Mouse (Mus musculus): ENCODE measurements around the gene Gm14862. TPM values are rescaled to one million over a fixed set of nuclear protein-coding genes. Genes with fewer than 3 reads are reported as not detected.
A peak's percentile ranks its signal among the peaks of the same experiment; 100 is the strongest.

Gene Gm14862
- total and polyA plus RNA-seq, 3 experiments, result not detected

- H3K79me2 ChIP-seq (replicated peaks; ENCODE audit: control insufficient read depth, extremely low read depth, insufficient read depth, poor library complexity, severe bottlenecking), result no peaks in the 10 kb centered on the region
- dilution Hi-C loops (cut with MboI; ENCODE audit: extremely low pct_ligation_motif_present, extremely low pct_unique_long_range_greater_than_20kb, low sequenced_read_pairs), result no loop called here
- no peak for DNase-seq (ENCODE audit: extremely low read depth)
- TF ChIP-seq SIN3A (IDR thresholded peaks at IDR 0.05; ENCODE audit: low read length) (no peak), MEF2A (IDR thresholded peaks at IDR 0.05; ENCODE audit: borderline replicate concordance, low read depth, low read length) (no peak), USF1 (IDR thresholded peaks at IDR 0.05; ENCODE audit: low read depth, low read length) (no peak), POLR2AphosphoS2 (IDR thresholded peaks at IDR 0.05; ENCODE audit: low read depth, low read length) (no peak), NRF1 (IDR thresholded peaks at IDR 0.05; ENCODE audit: low read depth, low read length) (peak; percentile 80), JUN (IDR thresholded peaks at IDR 0.05; ENCODE audit: insufficient read depth, low read depth, low read length) (no peak), MYC (IDR thresholded peaks at IDR 0.05; ENCODE audit: low read depth, low read length) (no peak), POLR2A (IDR thresholded peaks at IDR 0.05; ENCODE audit: low read depth, low read length) (0 out of 2 replicates have a peak, but pooled peaks have one; percentile 30), JUND (conservative IDR thresholded peaks at IDR 0.05; ENCODE audit: low read depth, low read length) (no peak), MAFK (IDR thresholded peaks at IDR 0.05; ENCODE audit: insufficient replicate concordance, low read length) (no peak), IRF4 (IDR thresholded peaks at IDR 0.05; ENCODE audit: low read depth, low read length) (no peak), CTCF (conservative IDR thresholded peaks at IDR 0.05 in 1 of 2, IDR thresholded peaks at IDR 0.05 in 1 of 2; ENCODE audit: low read depth in 2 of 2, low read length in 2 of 2) (no peak), PAX5 (IDR thresholded peaks at IDR 0.05; ENCODE audit: low read length) (no peak), RCOR1 (conservative IDR thresholded peaks at IDR 0.05; ENCODE audit: low read depth, low read length) (no peak), TBP (conservative IDR thresholded peaks at IDR 0.05; ENCODE audit: low read depth, low read length) (no peak), UBTF (IDR thresholded peaks at IDR 0.05; ENCODE audit: low read depth, low read length) (no peak), TCF12 (IDR thresholded peaks at IDR 0.05; ENCODE audit: low read depth, low read length) (peak; percentile 19; the same call in 1 of the 2 replicates), SMC3 (IDR thresholded peaks at IDR 0.05; ENCODE audit: low read depth, low read length) (no peak), EP300 (IDR thresholded peaks at IDR 0.05; ENCODE audit: low read length) (no peak)
- in situ Hi-C loops (cut with MboI; ENCODE audit: low pct_ligation_motif_present, low pct_unique_long_range_greater_than_20kb, low sequenced_read_pairs), result no loop called here
- H3K4me3 ChIP-seq (replicated peaks in 1 of 3; ENCODE audit: low read depth in 2 of 3, low read length in 2 of 3, poor library complexity in 1 of 3), result peak within 1 kb of the TSS in 2 of 3 experiments; percentile 36 to 73
- 0 out of 2 replicates have a peak within 1 kb of the TSS, but pooled peaks have one; percentile 11 for H3K27ac ChIP-seq (ENCODE audit: insufficient read depth, low read depth)
- H3K4me1 ChIP-seq (ENCODE audit: control insufficient read depth in 1 of 2, insufficient read depth in 2 of 2), result no peaks in the 10 kb centered on the region
- peak within 1 kb of the TSS; percentile 63 for H3K9ac ChIP-seq (ENCODE audit: insufficient read depth, low read depth)
- H3K36me3 ChIP-seq (replicated peaks in 1 of 2; ENCODE audit: control insufficient read depth in 1 of 2, insufficient read depth in 1 of 2, low read length in 1 of 2), result no peaks in the 10 kb centered on the region
- no peaks in the 10 kb centered on the region for H3K27me3 ChIP-seq (replicated peaks)
- H3K4me2 ChIP-seq (ENCODE audit: insufficient read depth, low read depth, poor library complexity, severe bottlenecking), result peak within 1 kb of the TSS; percentile 56; the same call in 1 of the 2 replicates
- peaks cover 4% of the 10 kb centered on the region for H3K9me3 ChIP-seq (replicated peaks; ENCODE audit: low read length)
Measured at GRCm38 (mm10) chrX:9272460-9273361, 16.0 kb upstream of the Gm14862 start, which contains the start of gene Xk. Gene Xk (plus strand): TSS chrX:9272756.

- dilution Hi-C loops (cut with MboI; ENCODE audit: extremely low pct_ligation_motif_present, extremely low pct_unique_long_range_greater_than_20kb, low sequenced_read_pairs) (no loop called here), in situ Hi-C loops (cut with MboI; ENCODE audit: low pct_ligation_motif_present, low pct_unique_long_range_greater_than_20kb, low sequenced_read_pairs) (no loop called here)
- H3K27me3 ChIP-seq (replicated peaks), result no peaks in the 10 kb centered on the region
- no peak for DNase-seq (ENCODE audit: extremely low read depth)
- peak overlapping the region in 2 of 3 experiments; percentile 36 to 62 for H3K4me3 ChIP-seq (replicated peaks in 1 of 3; ENCODE audit: low read depth in 2 of 3, low read length in 2 of 3, poor library complexity in 1 of 3)
- H3K9me3 ChIP-seq (replicated peaks; ENCODE audit: low read length), result peaks cover 4% of the 10 kb centered on the region
- no peaks in the 10 kb centered on the region for H3K79me2 ChIP-seq (replicated peaks; ENCODE audit: control insufficient read depth, extremely low read depth, insufficient read depth, poor library complexity, severe bottlenecking)
- H3K36me3 ChIP-seq (replicated peaks in 1 of 2; ENCODE audit: control insufficient read depth in 1 of 2, insufficient read depth in 1 of 2, low read length in 1 of 2), result no peaks in the 10 kb centered on the region
- H3K4me2 ChIP-seq (ENCODE audit: insufficient read depth, low read depth, poor library complexity, severe bottlenecking), result peak overlapping the region; percentile 56; the same call in 1 of the 2 replicates
- no peaks in the 10 kb centered on the region for H3K4me1 ChIP-seq (ENCODE audit: control insufficient read depth in 1 of 2, insufficient read depth in 2 of 2)
- H3K9ac ChIP-seq (ENCODE audit: insufficient read depth, low read depth), result peak overlapping the region; percentile 63
- no peak overlapping the region for H3K27ac ChIP-seq (ENCODE audit: insufficient read depth, low read depth)
- TF ChIP-seq ZKSCAN1 (IDR thresholded peaks at IDR 0.05; ENCODE audit: borderline replicate concordance, low read depth, low read length) (no peak), RCOR1 (conservative IDR thresholded peaks at IDR 0.05; ENCODE audit: low read depth, low read length) (no peak), CHD2 (IDR thresholded peaks at IDR 0.05; ENCODE audit: low read length) (no peak), POLR2A (IDR thresholded peaks at IDR 0.05; ENCODE audit: low read depth, low read length) (no peak), IRF4 (IDR thresholded peaks at IDR 0.05; ENCODE audit: low read depth, low read length) (no peak), POLR2AphosphoS2 (IDR thresholded peaks at IDR 0.05; ENCODE audit: low read depth, low read length) (no peak), USF2 (conservative IDR thresholded peaks at IDR 0.05; ENCODE audit: low read depth, low read length) (no peak), NRF1 (IDR thresholded peaks at IDR 0.05; ENCODE audit: low read depth, low read length) (no peak), NELFE (IDR thresholded peaks at IDR 0.05; ENCODE audit: low read depth, low read length) (no peak), JUN (IDR thresholded peaks at IDR 0.05; ENCODE audit: insufficient read depth, low read depth, low read length) (no peak), CHD1 (IDR thresholded peaks at IDR 0.05; ENCODE audit: low read depth, low read length) (no peak)
Measured at GRCm38 (mm10) chrX:9271947-9272459, 15.3 kb upstream of the Gm14862 start.

Data from CH12.LX (cell line).